In the genomic region with DNA sequence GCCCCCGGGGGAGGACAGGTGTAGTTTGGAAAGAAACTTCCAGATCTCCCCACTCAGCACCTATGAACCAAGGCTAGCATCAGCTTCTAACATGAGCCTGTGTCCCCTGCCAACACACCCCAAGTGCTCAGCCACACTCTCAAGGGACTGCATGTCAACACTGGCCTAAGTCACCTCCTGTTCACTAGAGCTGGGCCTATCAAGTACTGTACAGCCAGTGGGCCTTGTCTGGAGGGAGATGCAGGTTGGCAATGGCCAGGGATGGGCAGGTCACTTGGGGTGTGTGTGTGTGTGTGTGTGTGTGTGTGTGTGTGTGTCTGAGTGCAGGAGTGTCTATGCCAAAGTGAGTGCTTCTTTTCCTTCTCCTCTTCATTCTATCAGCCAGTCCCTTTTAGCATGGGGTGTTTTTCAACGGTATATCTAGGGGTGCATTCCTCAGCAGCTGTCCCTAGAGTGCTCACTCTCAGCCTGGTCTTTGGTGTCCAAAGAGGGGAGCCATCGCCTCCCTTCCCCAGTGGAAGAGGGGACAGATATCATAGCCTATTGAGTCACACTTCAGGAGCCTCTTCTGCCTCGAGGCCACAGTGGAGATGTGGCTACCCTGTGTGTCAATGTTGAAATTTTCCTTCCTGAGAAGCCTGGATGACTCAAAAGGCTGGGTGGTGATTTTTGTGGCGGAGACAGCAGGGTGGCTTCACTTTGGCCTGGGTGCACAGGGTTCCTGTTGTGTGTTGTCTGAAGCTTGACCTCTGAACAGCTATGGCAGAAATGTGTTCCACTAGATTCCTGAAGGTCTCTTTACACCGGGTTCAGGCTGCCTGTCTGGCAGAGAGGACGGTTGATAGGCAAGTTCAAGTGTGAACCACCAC, we compare ENCODE assay signal across 9 mouse cellular contexts. TPM values are rescaled to one million over a fixed set of nuclear protein-coding genes. Genes with fewer than 3 reads are reported as not detected.
A peak's percentile ranks its signal among the peaks of the same experiment; 100 is the strongest.
DNase-seq lines count a peak whose midpoint lies in the region; ATAC-seq lines count a peak whose summit lies in the region.
"Had no signal": no experiment of that assay in that cellular context is flagged by ENCODE, and none has a peak within 500 bp of the region (broad histone marks: within the 10 kb centered on the region; RNA-seq: fewer than 3 reads in every experiment).

No protein-coding gene starts in this region.

- H3K27me3 ChIP-seq in hindbrain, embryonic 10.5 days (ENCODE audit: insufficient read depth, poor library complexity, severe bottlenecking): peaks cover 54% of the 10 kb centered on the region
- H3K27me3 ChIP-seq in hindbrain, embryonic 11.5 days (ENCODE audit: control insufficient read depth, insufficient read depth, low read length): peaks cover 4% of the 10 kb centered on the region
- no peaks in the 10 kb centered on the region for H3K27me3 ChIP-seq in embryonic facial prominence, embryonic 12.5 days
- H3K27me3 ChIP-seq in intestine, embryonic 16.5 days (replicated peaks; ENCODE audit: control insufficient read depth, insufficient read depth, low read length): no peaks in the 10 kb centered on the region
- 0 out of 2 replicates have a peak, but pooled peaks cover 2% of the 10 kb centered on the region for H3K27me3 ChIP-seq in midbrain, embryonic 15.5 days (replicated peaks)

- WGBS in hindbrain, embryonic 10.5 days: 76% methylated on average over 7 of the region's 7 CpGs
- WGBS in hindbrain, embryonic 11.5 days: 73% methylated on average over 7 of the region's 7 CpGs
- 69% methylated on average over 7 of the region's 7 CpGs for WGBS in embryonic facial prominence, embryonic 12.5 days
- WGBS in intestine, embryonic 16.5 days: 75% methylated on average over 7 of the region's 7 CpGs
- WGBS in midbrain, embryonic 15.5 days: 76% methylated on average over 7 of the region's 7 CpGs

- no peaks in the 10 kb centered on the region for H3K36me3 ChIP-seq in hindbrain, embryonic 10.5 days
- H3K36me3 ChIP-seq in hindbrain, embryonic 11.5 days (ENCODE audit: control insufficient read depth, insufficient read depth, low read length): no peaks in the 10 kb centered on the region
- H3K36me3 ChIP-seq in embryonic facial prominence, embryonic 12.5 days: no peaks in the 10 kb centered on the region
- H3K36me3 ChIP-seq in intestine, embryonic 16.5 days (ENCODE audit: control insufficient read depth, insufficient read depth, low read length): no peaks in the 10 kb centered on the region
- no peaks in the 10 kb centered on the region for H3K36me3 ChIP-seq in midbrain, embryonic 15.5 days (replicated peaks)
- H3K36me3 ChIP-seq: G1E had no signal

- no peak overlapping the region for H3K4me2 ChIP-seq in hindbrain, embryonic 11.5 days (replicated peaks; ENCODE audit: low read depth, low read length)
- H3K4me2 ChIP-seq in embryonic facial prominence, embryonic 12.5 days (replicated peaks): peak overlapping the region; percentile 86
- peak overlapping the region; percentile 91 for H3K4me2 ChIP-seq in intestine, embryonic 16.5 days (ENCODE audit: low read depth, low read length)
- peak overlapping the region; percentile 82 for H3K4me2 ChIP-seq in midbrain, embryonic 15.5 days

- H3K9me3 ChIP-seq in hindbrain, embryonic 10.5 days: no peaks in the 10 kb centered on the region
- no peaks in the 10 kb centered on the region for H3K9me3 ChIP-seq in hindbrain, embryonic 11.5 days (ENCODE audit: control insufficient read depth, low read length)
- no peaks in the 10 kb centered on the region for H3K9me3 ChIP-seq in embryonic facial prominence, embryonic 12.5 days
- H3K9me3 ChIP-seq in intestine, embryonic 16.5 days (ENCODE audit: control insufficient read depth, low read length): no peaks in the 10 kb centered on the region
- no peaks in the 10 kb centered on the region for H3K9me3 ChIP-seq in midbrain, embryonic 15.5 days
- H3K9me3 ChIP-seq: G1E had no signal

- intact Hi-C loops in left cerebral cortex, postnatal 10 days (cut with DNase I): no loop called here

- no peak for ATAC-seq in hindbrain, embryonic 11.5 days (ENCODE audit: low FRiP score)
- ATAC-seq in embryonic facial prominence, embryonic 12.5 days (ENCODE audit: insufficient number of reproducible peaks, insufficient read depth, low FRiP score, low TSS enrichment): no peak
- peak; percentile 10; the same call in 1 of the 2 replicates for ATAC-seq in intestine, embryonic 16.5 days
- no peak for ATAC-seq in midbrain, embryonic 15.5 days (replicated peaks)

- H3K27ac ChIP-seq in hindbrain, embryonic 10.5 days: no peak overlapping the region
- no peak overlapping the region for H3K27ac ChIP-seq in hindbrain, embryonic 11.5 days (ENCODE audit: low read depth, low read length)
- H3K27ac ChIP-seq in embryonic facial prominence, embryonic 12.5 days: no peak overlapping the region
- no peak overlapping the region for H3K27ac ChIP-seq in intestine, embryonic 16.5 days (ENCODE audit: low read length)
- H3K27ac ChIP-seq in midbrain, embryonic 15.5 days: no peak overlapping the region

- no peak overlapping the region for H3K9ac ChIP-seq in hindbrain, embryonic 11.5 days (ENCODE audit: low read depth, low read length)
- peak overlapping the region; percentile 48; the same call in 1 of the 2 replicates for H3K9ac ChIP-seq in embryonic facial prominence, embryonic 12.5 days
- H3K9ac ChIP-seq in intestine, embryonic 16.5 days (ENCODE audit: low read depth, low read length): peak overlapping the region; percentile 71
- 0 out of 2 replicates have a peak overlapping the region, but pooled peaks have one; percentile 47 for H3K9ac ChIP-seq in midbrain, embryonic 15.5 days

- peaks cover 15% of the 10 kb centered on the region for H3K4me1 ChIP-seq in hindbrain, embryonic 10.5 days (replicated peaks)
- no peaks in the 10 kb centered on the region for H3K4me1 ChIP-seq in hindbrain, embryonic 11.5 days (replicated peaks; ENCODE audit: control insufficient read depth, insufficient read depth, low read length)
- peaks cover 9% of the 10 kb centered on the region; the same call in 1 of the 2 replicates for H3K4me1 ChIP-seq in embryonic facial prominence, embryonic 12.5 days
- peaks cover 12% of the 10 kb centered on the region for H3K4me1 ChIP-seq in intestine, embryonic 16.5 days (ENCODE audit: control insufficient read depth, insufficient read depth, low read length)
- H3K4me1 ChIP-seq in midbrain, embryonic 15.5 days: peaks cover 4% of the 10 kb centered on the region

- H3K4me3 ChIP-seq in hindbrain, embryonic 10.5 days: peak overlapping the region; percentile 65; the same call in 1 of the 2 replicates
- H3K4me3 ChIP-seq in hindbrain, embryonic 11.5 days (ENCODE audit: low read depth, low read length): no peak overlapping the region
- peak overlapping the region; percentile 57 for H3K4me3 ChIP-seq in embryonic facial prominence, embryonic 12.5 days
- H3K4me3 ChIP-seq in intestine, embryonic 16.5 days (ENCODE audit: low read length): peak overlapping the region; percentile 71
- H3K4me3 ChIP-seq in midbrain, embryonic 15.5 days: peak overlapping the region; percentile 54; the same call in 1 of the 2 replicates

- DNase-seq in hindbrain, embryonic 10.5 days (ENCODE audit: low spot score): no peak
- DNase-seq in hindbrain, embryonic 11.5 days (ENCODE audit: low spot score): no peak
- no peak for DNase-seq in embryo, embryonic 10.5 days (ENCODE audit: low spot score)
- DNase-seq in layer of hippocampus, postnatal 14 days (ENCODE audit: low spot score in 2 of 2): no peak
- no peak for DNase-seq in left cerebral cortex, postnatal 10 days (ENCODE audit: extremely low spot score in 1 of 2, low spot score in 2 of 2)

RNA-seq across cellular contexts. Expression of a gene that starts 1.2 kb away (rescaled TPM):
- polyA plus RNA-seq in hindbrain, embryonic 10.5 days (2016; fragmentation: Nextera tagmentation; extraction: Ambion mirVana): 5.1 and 8.2 TPM in 2 replicates
- 5.0 and 6.1 TPM in 2 replicates for polyA plus RNA-seq in hindbrain, embryonic 11.5 days (2014; fragmentation: Nextera tagmentation; extraction: Ambion mirVana)
- 13.4 and 14.8 TPM in 2 replicates for polyA plus RNA-seq in embryonic facial prominence, embryonic 12.5 days (2016; fragmentation: Nextera tagmentation; extraction: Ambion mirVana)
- 21.1 and 22.5 TPM in 2 replicates for polyA plus RNA-seq in intestine, embryonic 16.5 days (2015; fragmentation: Nextera tagmentation; extraction: Ambion mirVana)
- polyA plus RNA-seq in midbrain, embryonic 15.5 days (2015; fragmentation: Nextera tagmentation; extraction: Ambion mirVana): 12.0 and 14.0 TPM in 2 replicates
- total RNA-seq in layer of hippocampus, postnatal 14 days (2021): 1 to 10 TPM; 5.2 to 5.6 TPM
- 1 to 10 TPM; 7.0 to 7.4 TPM for total RNA-seq in left cerebral cortex, postnatal 10 days (2021)

RNA-seq across cellular contexts. Expression of a gene that starts 20.9 kb away (rescaled TPM):
- 28.3 and 35.7 TPM in 2 replicates for polyA plus RNA-seq in hindbrain, embryonic 10.5 days (2016; fragmentation: Nextera tagmentation; extraction: Ambion mirVana)
- 29.6 and 30.7 TPM in 2 replicates for polyA plus RNA-seq in hindbrain, embryonic 11.5 days (2014; fragmentation: Nextera tagmentation; extraction: Ambion mirVana)
- polyA plus RNA-seq in embryonic facial prominence, embryonic 12.5 days (2016; fragmentation: Nextera tagmentation; extraction: Ambion mirVana): 46.8 and 48.0 TPM in 2 replicates
- polyA plus RNA-seq in intestine, embryonic 16.5 days (2015; fragmentation: Nextera tagmentation; extraction: Ambion mirVana): 21.5 and 27.6 TPM in 2 replicates
- 31.1 and 32.9 TPM in 2 replicates for polyA plus RNA-seq in midbrain, embryonic 15.5 days (2015; fragmentation: Nextera tagmentation; extraction: Ambion mirVana)
- total RNA-seq in layer of hippocampus, postnatal 14 days (2021): 10 to 100 TPM; 26.3 to 29.6 TPM
- 10 to 100 TPM; 28.5 to 36.6 TPM for total RNA-seq in left cerebral cortex, postnatal 10 days (2021)

RNA-seq across cellular contexts. Expression of a gene that starts 36.1 kb away (rescaled TPM):
- polyA plus RNA-seq in hindbrain, embryonic 10.5 days (2016; fragmentation: Nextera tagmentation; extraction: Ambion mirVana): 217 and 229 TPM in 2 replicates
- polyA plus RNA-seq in hindbrain, embryonic 11.5 days (2014; fragmentation: Nextera tagmentation; extraction: Ambion mirVana): 246 and 248 TPM in 2 replicates
- 253 and 257 TPM in 2 replicates for polyA plus RNA-seq in embryonic facial prominence, embryonic 12.5 days (2016; fragmentation: Nextera tagmentation; extraction: Ambion mirVana)
- polyA plus RNA-seq in intestine, embryonic 16.5 days (2015; fragmentation: Nextera tagmentation; extraction: Ambion mirVana): 169 and 178 TPM in 2 replicates
- 199 and 206 TPM in 2 replicates for polyA plus RNA-seq in midbrain, embryonic 15.5 days (2015; fragmentation: Nextera tagmentation; extraction: Ambion mirVana)
- total RNA-seq in layer of hippocampus, postnatal 14 days (2021): 100 to 1,000 TPM; 118 to 121 TPM
- 100 to 1,000 TPM; 133 to 136 TPM for total RNA-seq in left cerebral cortex, postnatal 10 days (2021)
